Mouse (Mus musculus) megakaryocyte, adult 5-6 weeks (primary cell): ENCODE data around the gene Cntf. TPM values are rescaled to one million over a fixed set of nuclear protein-coding genes. Genes with fewer than 3 reads are reported as not detected.
"Not testable (repeated sequence)": the region's sequence is repeated elsewhere in the genome, so short reads cannot be mapped to it uniquely, and the experiment has no call there.

Source experiments
- ATAC-seq: 2 replicates; pipeline ENCODE4 v1.8.0; 2016; ENCODE audit warnings: mild to moderate bottlenecking, inconsistent platforms; ENCODE audit not compliant: poor library complexity, severe bottlenecking
- total RNA-seq, 2 experiments: library from RNA; stranded (forward) in 1 of 2; stranded (reverse) in 1 of 2; fragments of 153-499, 151-499 nt in 1 of 2; fragments of 221-1000, 200-1000 nt in 1 of 2; gene quantifications; 2 replicates each; pipeline versions ENCODE4 v1.2.3 to v1.2.4; 2015 to 2017

The Cntf gene
- total RNA-seq, 2 experiments from 2014 or later: 2.5 to 5.0 TPM

DNA sequence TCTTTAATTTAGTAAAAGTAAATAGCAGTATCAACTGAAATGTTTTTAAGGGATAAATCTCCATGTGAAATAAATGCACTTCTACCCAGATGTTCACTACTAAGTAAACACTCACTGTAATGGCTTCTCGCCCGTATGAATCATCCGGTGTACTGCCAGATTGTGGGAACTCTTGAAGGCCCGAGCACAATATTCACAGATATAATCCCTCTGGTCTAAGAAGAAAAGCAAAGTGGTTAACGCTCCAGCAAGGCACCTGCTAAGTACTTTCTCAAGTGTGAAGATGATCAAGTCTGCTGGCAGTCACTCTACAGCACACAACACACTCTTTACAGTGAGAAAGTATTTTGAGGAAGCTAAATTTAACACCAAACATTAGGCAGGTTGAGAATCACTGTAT is 5.5 kb upstream of the Cntf start:
- ATAC-seq: no peak

DNA sequence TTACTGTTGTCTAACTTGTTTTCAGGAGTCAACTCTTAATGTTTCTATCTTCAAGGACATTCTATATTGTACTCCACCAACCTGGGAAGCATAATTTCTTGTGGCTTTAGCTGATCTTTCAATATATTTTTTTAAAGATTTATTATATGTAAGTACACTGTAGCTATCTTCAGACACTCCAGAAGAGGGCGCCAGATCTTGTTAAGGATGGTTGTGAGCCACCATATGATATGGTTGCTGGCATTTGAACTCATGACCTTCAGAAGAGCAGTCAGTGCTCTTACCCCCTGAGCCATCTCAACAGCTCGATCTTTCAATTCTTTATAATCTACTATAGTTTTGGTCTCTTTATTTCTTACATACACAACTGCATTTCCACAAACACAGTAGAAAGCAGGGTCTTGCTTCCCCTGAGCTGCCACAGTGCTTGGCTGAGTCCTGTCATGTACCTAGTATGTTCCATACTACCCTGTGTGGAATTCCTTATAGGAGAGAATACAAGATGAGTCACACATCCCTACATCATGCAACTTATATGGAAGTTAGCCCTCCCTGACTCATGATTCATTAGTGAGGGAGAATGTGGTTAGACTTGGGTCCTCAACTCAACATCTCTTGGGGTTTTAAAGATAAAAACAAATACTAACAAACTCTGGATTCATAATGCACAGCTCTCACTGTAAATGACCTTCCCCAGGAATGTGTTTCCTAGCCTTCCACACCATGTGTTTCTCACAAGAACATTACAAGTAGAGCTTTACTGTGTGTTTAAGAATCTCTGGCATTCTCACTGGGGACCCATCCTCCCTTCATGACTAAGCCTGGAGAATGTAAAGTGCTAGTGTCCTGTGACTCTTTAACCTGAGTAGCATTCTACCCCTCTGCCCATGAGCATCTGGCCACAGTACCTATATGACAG is 3.0 kb downstream of the Cntf start:
- 0 out of 2 replicates have a peak, but pooled peaks have one; percentile 15 for ATAC-seq

DNA sequence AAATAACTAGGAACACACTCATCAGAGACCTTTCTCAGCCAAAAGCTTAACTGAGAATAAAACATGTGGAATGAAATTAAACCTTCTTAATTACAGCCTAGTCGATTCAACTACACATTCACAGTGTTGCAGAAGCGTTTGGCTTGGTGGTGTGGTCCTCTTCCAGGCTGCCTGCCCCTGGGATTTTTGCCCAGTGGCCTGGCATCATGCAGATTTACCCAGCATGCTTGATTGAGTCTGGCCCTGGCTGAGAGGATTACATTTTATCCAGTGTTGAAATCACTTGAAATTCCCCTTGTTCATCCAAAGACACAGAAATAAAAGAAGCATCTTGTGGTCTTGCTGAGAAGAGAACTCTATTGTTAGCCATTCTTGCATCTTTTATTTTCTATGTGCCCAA is 5.8 kb downstream of the Cntf start:
- ATAC-seq: no peak

DNA sequence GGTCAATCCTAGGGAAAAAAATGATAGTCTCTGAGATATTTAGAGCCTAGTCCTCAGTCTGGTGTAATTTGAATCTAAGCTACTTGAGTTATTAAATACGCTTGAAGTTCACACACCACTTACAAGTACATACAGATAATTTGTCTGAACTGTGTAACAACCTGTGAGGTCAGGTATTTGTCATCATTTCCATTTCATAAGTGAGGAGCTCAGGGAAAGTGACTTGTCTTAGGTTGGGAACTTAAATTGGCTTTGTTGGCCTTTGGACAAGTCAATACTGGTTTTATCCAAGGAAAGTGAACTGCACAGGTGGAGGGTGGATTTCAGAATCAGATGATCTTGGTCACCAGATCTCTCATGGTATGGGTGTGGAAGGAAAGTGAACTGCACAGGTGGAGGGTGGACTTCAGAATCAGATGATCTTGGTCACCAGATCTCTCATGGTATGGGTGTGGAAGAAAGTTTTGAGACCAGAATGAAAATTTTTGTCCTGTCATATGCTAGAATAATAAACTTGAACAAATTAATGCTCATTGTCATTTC is 6.4 kb downstream of the Cntf start:
- no peak for ATAC-seq

DNA sequence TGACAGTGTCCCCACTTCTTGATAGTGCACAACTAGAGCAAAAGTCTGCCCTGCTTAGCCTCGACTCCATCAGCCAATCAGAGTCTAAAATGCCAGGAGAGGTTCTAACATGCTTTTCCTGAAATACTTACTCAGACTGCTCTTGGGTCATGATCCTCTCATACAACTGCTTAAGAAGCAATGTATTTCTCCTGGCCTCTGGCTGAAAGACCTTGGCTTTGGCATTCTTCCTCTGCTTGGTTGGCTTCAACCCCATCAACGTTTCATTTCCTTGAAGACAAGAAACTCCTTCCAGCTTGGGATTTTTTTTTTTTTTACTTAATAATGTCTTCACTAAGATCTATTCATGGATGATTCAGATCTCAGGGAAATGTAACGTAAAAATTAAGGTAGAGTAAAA is 9.1 kb downstream of the Cntf start:
- ATAC-seq: no peak

DNA sequence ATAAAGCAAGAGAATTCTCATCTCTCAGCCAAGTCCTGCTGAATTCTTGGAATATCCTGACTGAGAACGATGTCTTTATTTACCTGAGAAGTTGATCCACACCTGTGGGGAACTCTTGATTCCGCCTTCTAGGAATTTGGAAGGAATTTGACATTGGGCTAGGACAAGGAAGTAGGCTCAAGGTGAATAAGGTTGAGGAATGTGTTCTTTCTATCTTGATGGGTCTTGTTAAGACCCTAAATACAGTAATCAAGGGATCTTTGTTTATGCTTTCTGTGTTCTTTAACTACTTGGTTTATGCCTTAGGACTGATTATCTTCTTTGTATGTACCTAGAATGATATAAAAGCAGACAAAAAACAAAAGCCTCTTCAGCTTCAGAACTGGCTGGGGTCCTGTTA is 33.5 kb downstream of the Cntf start:
- no peak for ATAC-seq

DNA sequence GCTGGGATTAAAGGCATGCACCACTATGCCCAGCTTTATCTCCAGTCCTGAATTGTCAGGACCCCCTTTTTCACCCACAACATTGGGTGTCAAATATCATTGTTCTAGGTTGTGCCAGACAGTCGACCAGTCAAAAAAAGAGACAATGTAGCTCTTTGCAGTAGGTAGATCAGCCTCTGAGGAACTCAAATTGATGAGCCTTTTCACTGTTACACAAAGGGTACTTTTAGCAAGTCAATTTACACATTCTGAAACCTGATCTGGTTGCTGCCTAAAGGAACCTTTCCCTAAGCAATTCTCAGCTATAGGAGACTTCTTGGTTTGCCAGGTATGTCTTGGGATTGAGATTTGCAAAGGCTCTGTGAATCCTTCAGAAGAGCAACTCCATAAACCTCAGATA is 34.4 kb downstream of the Cntf start:
- no peak for ATAC-seq

DNA sequence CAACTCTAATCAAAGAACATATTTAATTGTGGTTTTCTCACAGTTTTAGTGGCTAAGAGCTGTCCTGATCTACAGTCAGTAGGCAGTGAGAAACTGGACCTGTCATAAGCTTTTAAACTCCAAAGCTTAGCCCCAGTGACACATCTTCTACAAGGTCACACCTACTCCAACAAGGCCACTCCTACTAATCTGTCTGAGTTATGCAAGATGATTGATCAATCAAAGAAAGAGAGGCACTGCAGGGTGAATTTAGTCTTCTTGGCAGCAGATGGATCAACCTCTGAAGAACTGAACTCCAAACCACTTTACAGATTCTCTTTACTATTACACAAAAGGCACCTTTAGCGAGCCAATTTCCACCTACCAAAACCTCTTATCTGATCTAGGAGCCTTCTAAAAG is 39.6 kb downstream of the Cntf start:
- ATAC-seq: no peak

DNA sequence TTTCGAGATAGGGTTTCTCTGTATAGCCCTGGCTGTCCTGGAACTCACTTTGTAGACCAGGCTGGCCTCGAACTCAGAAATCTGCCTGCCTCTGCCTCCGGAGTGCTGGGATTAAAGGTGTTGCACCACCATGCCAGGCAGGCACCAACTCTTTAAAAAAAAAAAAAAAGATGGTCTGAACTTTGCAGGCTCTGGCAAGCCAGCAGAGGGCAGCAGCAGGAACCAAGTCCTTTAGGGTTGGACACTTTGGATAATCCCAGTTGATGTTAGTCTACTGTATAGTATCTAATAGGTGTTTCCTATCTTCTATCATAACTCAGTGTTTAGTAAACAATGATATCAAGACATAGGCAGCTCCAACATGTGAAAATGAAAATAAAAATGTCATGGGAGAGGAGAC is 43.1 kb downstream of the Cntf start:
- ATAC-seq: peak; percentile 47; the same call in 1 of the 2 replicates

DNA sequence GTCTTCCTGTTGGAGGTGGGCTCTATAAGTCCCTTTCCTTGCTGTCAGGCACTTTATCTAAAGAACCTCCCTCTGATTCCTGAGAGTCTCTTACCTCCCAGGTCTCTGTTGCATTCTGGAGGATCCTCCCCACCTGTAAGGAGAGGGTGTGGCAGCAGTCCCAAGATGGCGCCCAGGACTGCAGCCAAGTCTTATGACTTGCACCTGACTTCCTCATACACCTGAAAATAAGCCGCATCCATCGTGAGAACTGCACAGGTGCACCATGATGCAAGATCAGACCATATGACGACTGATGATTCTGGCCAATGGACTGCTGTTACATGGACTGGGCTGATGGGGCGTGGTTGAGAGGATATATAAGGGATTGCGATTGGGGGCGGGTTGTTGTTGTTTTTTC is 43.8 kb downstream of the Cntf start:
- not testable (repeated sequence) for ATAC-seq

DNA sequence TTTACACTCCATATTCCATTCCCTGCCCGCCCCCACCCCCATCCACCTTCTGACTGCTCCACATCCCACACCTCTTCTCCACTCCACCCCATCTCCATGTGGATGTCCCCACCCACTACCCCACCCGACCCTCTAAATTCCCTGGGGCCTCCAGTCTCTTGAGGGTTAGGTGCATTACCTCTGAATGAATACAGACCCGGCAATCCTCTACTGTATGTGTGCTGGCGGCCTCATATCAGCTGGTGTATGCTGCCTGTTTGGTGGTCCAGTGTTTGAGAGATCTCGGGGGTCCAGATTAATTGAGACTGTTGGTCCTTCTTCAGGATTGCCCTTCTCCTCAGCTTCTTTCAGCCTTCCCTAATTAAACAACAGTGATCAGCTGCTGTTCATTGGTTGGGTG is 44.5 kb downstream of the Cntf start:
- not testable (repeated sequence) for ATAC-seq

DNA sequence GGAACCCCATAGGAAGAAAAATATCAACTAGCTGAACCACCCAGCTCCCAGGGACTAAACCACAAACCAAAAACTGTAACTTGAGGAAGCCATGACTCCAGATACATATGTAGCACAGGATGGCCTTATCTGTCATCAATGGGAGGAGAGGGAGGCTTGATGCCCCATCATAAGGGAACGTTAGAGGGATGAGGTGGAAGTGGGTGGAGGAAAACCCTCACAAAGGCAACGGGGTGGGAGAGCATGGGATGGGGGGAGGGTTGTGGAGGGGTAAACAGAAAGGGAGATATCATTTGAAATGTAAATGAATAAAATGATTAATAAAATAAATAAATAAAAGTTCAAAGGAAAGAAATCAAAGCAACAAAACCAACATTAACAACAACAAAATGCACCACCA is 45.0 kb downstream of the Cntf start:
- ATAC-seq: no peak

DNA sequence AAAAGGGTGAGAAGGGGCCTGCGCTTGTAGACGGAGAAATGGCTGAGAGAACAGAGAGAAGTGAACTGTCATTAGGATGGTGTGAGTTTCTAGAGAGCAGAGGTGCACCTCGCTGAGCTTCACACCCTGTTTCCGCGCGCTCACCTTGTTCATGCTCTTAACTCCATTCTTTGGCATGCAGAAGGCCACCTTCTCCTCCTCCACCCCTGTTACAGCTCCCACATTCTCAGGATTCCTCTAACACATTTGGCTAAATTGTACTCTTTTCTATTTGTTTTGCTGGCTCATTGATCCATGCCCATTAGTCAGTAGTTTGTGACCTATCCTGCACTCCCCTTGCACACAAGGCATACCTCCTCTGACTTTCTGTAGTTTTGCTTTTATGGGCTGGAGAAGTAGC is 46.2 kb downstream of the Cntf start:
- ATAC-seq: no peak

Other genes starting within 250 kb of the Cntf start
- 308 and 344 TPM in 2 replicates for gene Fam111a, start 219.9 kb downstream of the Cntf start, total RNA-seq (2015)
- 409 TPM in 2 replicates for gene Fam111a, start 219.9 kb downstream of the Cntf start, total RNA-seq (2017)
- not detected in 2 replicates for gene Gm4952, start 165.7 kb downstream of the Cntf start, total RNA-seq (2015)
- not detected in 2 replicates for gene Gm4952, start 165.7 kb downstream of the Cntf start, total RNA-seq (2017)
- not detected in 2 replicates for gene Glyat, start 132.3 kb downstream of the Cntf start, total RNA-seq (2015)
- gene Glyat, start 132.3 kb downstream of the Cntf start, total RNA-seq (2017): not detected in 2 replicates
- not detected in 2 replicates for gene Olfr1442, start 95.2 kb downstream of the Cntf start, total RNA-seq (2015)
- gene Olfr1442, start 95.2 kb downstream of the Cntf start, total RNA-seq (2017): not detected in 2 replicates
- gene Olfr1443, start 87.5 kb downstream of the Cntf start, total RNA-seq (2015): not detected in 2 replicates
- not detected in 2 replicates for gene Olfr1443, start 87.5 kb downstream of the Cntf start, total RNA-seq (2017)
- gene Keg1, start 69.8 kb downstream of the Cntf start, total RNA-seq (2015): not detected in 2 replicates
- gene Keg1, start 69.8 kb downstream of the Cntf start, total RNA-seq (2017): not detected in 2 replicates
- gene Zfp91, start 30.5 kb upstream of the Cntf start, total RNA-seq (2015): 56.9 and 61.3 TPM in 2 replicates
- 72.9 and 88.1 TPM in 2 replicates for gene Zfp91, start 30.5 kb upstream of the Cntf start, total RNA-seq (2017)
- gene Lpxn, start 30.6 kb upstream of the Cntf start, total RNA-seq (2015): 29.7 and 33.0 TPM in 2 replicates
- gene Lpxn, start 30.6 kb upstream of the Cntf start, total RNA-seq (2017): 26.4 and 27.2 TPM in 2 replicates
- gene Gm5244, start 81.0 kb upstream of the Cntf start, total RNA-seq (2015): not detected in 2 replicates
- gene Gm5244, start 81.0 kb upstream of the Cntf start, total RNA-seq (2017): not detected in 2 replicates
- gene Olfr1444, start 91.7 kb upstream of the Cntf start, total RNA-seq (2015): 0.62 TPM in 1 of 2 replicates, not detected in the other
- 0.44 TPM in 1 of 2 replicates, not detected in the other for gene Olfr1444, start 91.7 kb upstream of the Cntf start, total RNA-seq (2017)
- not detected in 2 replicates for gene Olfr1445, start 118.2 kb upstream of the Cntf start, total RNA-seq (2015)
- not detected in 2 replicates for gene Olfr1445, start 118.2 kb upstream of the Cntf start, total RNA-seq (2017)
- gene Olfr1446, start 127.9 kb upstream of the Cntf start, total RNA-seq (2015): not detected in 2 replicates
- gene Olfr1446, start 127.9 kb upstream of the Cntf start, total RNA-seq (2017): not detected in 2 replicates
- gene Olfr1447, start 138.1 kb upstream of the Cntf start, total RNA-seq (2015): not detected in 2 replicates
- gene Olfr1447, start 138.1 kb upstream of the Cntf start, total RNA-seq (2017): not detected in 2 replicates
- not detected in 2 replicates for gene Olfr1448, start 158.8 kb upstream of the Cntf start, total RNA-seq (2015)
- gene Olfr1448, start 158.8 kb upstream of the Cntf start, total RNA-seq (2017): not detected in 2 replicates
- not detected in 2 replicates for gene Olfr1449, start 165.2 kb upstream of the Cntf start, total RNA-seq (2015)
- gene Olfr1449, start 165.2 kb upstream of the Cntf start, total RNA-seq (2017): not detected in 2 replicates
- gene Olfr1450, start 184.6 kb upstream of the Cntf start, total RNA-seq (2015): 0.11 TPM in 1 of 2 replicates, not detected in the other
- gene Olfr1450, start 184.6 kb upstream of the Cntf start, total RNA-seq (2017): not detected in 2 replicates
- not detected in 2 replicates for gene Olfr1451, start 229.4 kb upstream of the Cntf start, total RNA-seq (2015)
- gene Olfr1451, start 229.4 kb upstream of the Cntf start, total RNA-seq (2017): not detected in 2 replicates